Mouse (Mus musculus) lung, postnatal 0 days (tissue): ENCODE results near the gene Pin1rt1. TPM values are rescaled to one million over a fixed set of nuclear protein-coding genes. Genes with fewer than 3 reads are reported as not detected.
A peak's percentile ranks its signal among the peaks of the same experiment; 100 is the strongest.

Experiments
- ATAC-seq: fragments of 200-750 bp; cut with Nextera tagmentation; 2 replicates; pipeline ENCODE4 v1.8.0; 2017; ENCODE audit warnings: moderate library complexity
- DNase-seq: peaks from one replicate; pipeline ENCODE4 v3.0.0-alpha.2; 2016; ENCODE audit warnings: low spot score
- H3K27ac ChIP-seq: fragments of 300-500 bp; sonication (generic); 2 replicates; pipeline ENCODE4 v1.5.1; 2014; ENCODE audit warnings: antibody characterized with exemption, mild to moderate bottlenecking, low read length, mixed read lengths
- H3K27me3 ChIP-seq: fragments of 300-500 bp; sonication (generic); replicated peaks from 2 replicates; pipeline ENCODE4 v1.6.1; 2014; ENCODE audit warnings: low read length, mixed read lengths; ENCODE audit not compliant: insufficient read depth
- H3K36me3 ChIP-seq: fragments of 300-500 bp; sonication (generic); 2 replicates; pipeline ENCODE4 v1.6.1; 2014; ENCODE audit warnings: low read length, mixed read lengths; ENCODE audit not compliant: insufficient read depth
- H3K4me1 ChIP-seq: fragments of 300-500 bp; sonication (generic); 2 replicates; pipeline ENCODE4 v1.6.1; 2014; ENCODE audit warnings: antibody characterized with exemption, low read depth, low read length, mixed read lengths; ENCODE audit not compliant: insufficient read depth
- H3K4me2 ChIP-seq: fragments of 300-500 bp; sonication (generic); replicated peaks from 2 replicates; pipeline ENCODE4 v1.6.1; 2014; ENCODE audit warnings: low read depth, mild to moderate bottlenecking, low read length, moderate library complexity, mixed read lengths
- H3K4me3 ChIP-seq: fragments of 300-500 bp; sonication (generic); 2 replicates; pipeline ENCODE4 v1.5.1; 2014; ENCODE audit warnings: low read depth, low read length
- H3K9ac ChIP-seq: fragments of 300-500 bp; sonication (generic); replicated peaks from 2 replicates; pipeline ENCODE4 v1.6.1; 2014; ENCODE audit warnings: low read depth, mild to moderate bottlenecking
- H3K9me3 ChIP-seq: fragments of 300-500 bp; sonication (generic); 2 replicates; pipeline ENCODE4 v1.6.1; 2016; ENCODE audit warnings: low read length, mixed read lengths
- CTCF ChIP-seq: IDR thresholded peaks from 2 replicates; pipeline ENCODE4 v1.5.1; 2016; ENCODE audit warnings: antibody characterized with exemption, mild to moderate bottlenecking
- EP300 ChIP-seq: IDR thresholded peaks from 2 replicates; pipeline ENCODE4 v1.6.1; 2016; ENCODE audit warnings: antibody characterized with exemption, mild to moderate bottlenecking, control low read depth
- WGBS: fragments of 180-500 bp; shearing (Covaris S2); extraction: QIAGEN DNeasy Blood & Tissue Kit; methylation state at CpG from one replicate; pipeline ENCODE4 v1.1.7; 2014; 5-methylcytosine and 5-hydroxymethylcytosine counted together
- polyA plus RNA-seq: library from polyadenylated mRNA; unstranded; fragments of >200 nt; fragmentation: Nextera tagmentation; extraction: Ambion mirVana; gene quantifications from 2 replicates; pipeline ENCODE4 v1.2.1, GENCODE M21; 2015

Pin1rt1 gene
- polyA plus RNA-seq, 1 experiment from 2014 or later: not detected

DNA sequence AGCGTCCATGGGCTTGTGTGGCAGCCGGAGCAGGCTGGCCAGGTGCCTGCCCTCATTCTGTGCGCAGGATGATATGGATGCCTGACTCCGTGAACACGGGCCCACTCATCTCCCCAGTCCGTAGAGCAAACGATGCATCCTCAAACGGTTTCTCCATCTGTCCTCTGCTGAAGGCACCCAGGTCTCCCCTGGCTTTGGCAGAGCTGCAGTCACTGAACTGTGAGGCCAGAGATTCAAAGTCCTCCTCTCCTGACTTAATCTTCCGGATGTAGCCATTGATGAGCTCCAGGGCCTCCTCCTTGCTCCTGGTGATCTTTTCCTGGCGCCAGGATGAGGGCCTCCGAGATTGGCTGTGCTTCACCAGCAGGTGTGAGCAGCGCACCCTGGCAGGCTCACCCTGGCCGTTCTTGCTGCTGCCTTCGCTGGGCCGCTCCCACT lies 1.9 kb downstream of the Pin1rt1 start:
- ATAC-seq (no peak), DNase-seq (no peak)
- H3K27ac ChIP-seq: no peak overlapping the region
- H3K9ac ChIP-seq: no peak overlapping the region
- H3K4me3 ChIP-seq: no peak overlapping the region
- no peak overlapping the region for H3K4me2 ChIP-seq
- H3K4me1 ChIP-seq: no peaks in the 10 kb centered on the region
- no peaks in the 10 kb centered on the region for H3K27me3 ChIP-seq
- H3K36me3 ChIP-seq: no peaks in the 10 kb centered on the region
- no peaks in the 10 kb centered on the region for H3K9me3 ChIP-seq
- 40% methylated on average over 15 of the region's 15 CpGs for WGBS
- TF ChIP-seq CTCF (no peak), EP300 (no peak)

DNA sequence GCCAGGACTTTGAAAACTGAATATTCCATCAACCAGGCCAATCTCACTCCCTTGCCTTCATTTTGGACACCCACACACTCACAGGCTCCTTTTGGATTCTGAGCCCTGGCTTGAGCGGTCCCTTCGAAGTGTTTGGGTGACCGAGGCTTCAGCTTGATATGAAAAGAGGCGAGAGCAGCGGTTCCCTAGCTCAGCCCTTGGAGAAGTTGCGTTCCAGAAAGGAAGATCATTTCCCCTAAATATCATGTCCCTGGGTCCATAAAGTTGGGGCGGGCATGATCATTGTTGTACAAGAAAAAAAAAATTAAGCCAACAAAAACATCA lies 3.7 kb downstream of the Pin1rt1 start:
- Histone ChIP-seq H3K27me3 (no peaks in the 10 kb centered on the region), H3K9ac (peak overlapping the region; percentile 50), H3K27ac (no peak overlapping the region), H3K4me3 (peak overlapping the region; percentile 91), H3K4me2 (peak overlapping the region; percentile 81), H3K4me1 (no peaks in the 10 kb centered on the region), H3K36me3 (no peaks in the 10 kb centered on the region), H3K9me3 (no peaks in the 10 kb centered on the region)
- TF ChIP-seq EP300: no peak
- no peak for TF ChIP-seq CTCF
- under 1% methylated on average over 7 of the region's 7 CpGs for WGBS
- ATAC-seq: no peak; the same call in 1 of the 2 replicates
- no peak for DNase-seq

- peak within 1 kb of the TSS; percentile 91 for H3K4me3 ChIP-seq
- H3K4me2 ChIP-seq: peak within 1 kb of the TSS; percentile 81
- H3K4me1 ChIP-seq: no peaks in the 10 kb centered on the region
- peak within 1 kb of the TSS; percentile 50 for H3K9ac ChIP-seq
- H3K9me3 ChIP-seq: no peaks in the 10 kb centered on the region
- ATAC-seq: peak; percentile 93
- H3K27me3 ChIP-seq: no peaks in the 10 kb centered on the region
- H3K27ac ChIP-seq: no peak within 1 kb of the TSS
- under 1% methylated on average over 76 of the region's 99 CpGs for WGBS
- H3K36me3 ChIP-seq: no peaks in the 10 kb centered on the region
- TF ChIP-seq EP300: no peak
- no peak for TF ChIP-seq CTCF
- DNase-seq: peak; percentile 59
Measured at GRCm38 (mm10) chr2:104711585-104712485, 4.3 kb downstream of the Pin1rt1 start, which contains the start of gene Tcp11l1. Tcp11l1 (minus strand) TSS chr2:104712169.

DNA sequence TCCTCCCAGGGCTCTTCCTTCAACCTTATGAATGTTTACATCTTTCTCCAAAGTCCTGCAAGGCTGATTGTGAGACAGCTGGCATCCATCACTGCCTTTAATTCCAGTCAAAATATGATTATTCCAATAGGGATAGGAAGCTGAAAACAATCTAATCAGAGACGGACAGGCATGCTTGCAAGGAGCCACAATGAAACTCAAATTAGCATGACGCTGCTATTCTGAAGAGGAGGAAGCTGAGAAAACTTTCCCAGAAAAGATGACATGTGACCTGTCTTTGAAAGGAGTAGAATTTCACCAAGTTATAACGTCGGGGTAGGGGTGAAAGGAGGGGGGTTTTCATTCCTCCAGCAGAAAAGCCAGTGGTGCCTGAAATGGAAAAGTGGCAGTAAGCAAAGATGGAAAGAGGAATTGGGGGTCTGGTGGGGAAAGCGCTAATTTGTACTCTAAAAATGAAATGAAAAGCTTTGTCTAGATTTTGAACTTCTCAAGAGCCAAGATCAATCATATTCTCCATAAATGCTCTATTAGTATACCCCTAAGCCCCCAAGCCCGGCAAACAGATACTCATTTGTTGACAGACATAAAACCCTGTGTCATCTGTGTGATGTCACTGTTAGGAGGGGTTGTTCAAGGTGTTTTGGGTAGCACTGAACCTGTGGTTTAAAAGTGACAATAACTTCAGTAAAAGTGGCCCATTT lies 5.4 kb downstream of the Pin1rt1 start:
- H3K4me1 ChIP-seq: no peaks in the 10 kb centered on the region
- TF ChIP-seq CTCF (no peak), EP300 (no peak)
- 28% methylated on average over 6 of the region's 6 CpGs for WGBS
- H3K9ac ChIP-seq: no peak overlapping the region
- H3K4me3 ChIP-seq: no peak overlapping the region; the same call in 1 of the 2 replicates
- no peaks in the 10 kb centered on the region for H3K9me3 ChIP-seq
- H3K4me2 ChIP-seq: peak overlapping the region; percentile 81; the same call in 1 of the 2 replicates
- ATAC-seq (no peak), DNase-seq (peak; percentile 15)
- H3K27me3 ChIP-seq: no peaks in the 10 kb centered on the region
- no peaks in the 10 kb centered on the region for H3K36me3 ChIP-seq
- no peak overlapping the region for H3K27ac ChIP-seq

DNA sequence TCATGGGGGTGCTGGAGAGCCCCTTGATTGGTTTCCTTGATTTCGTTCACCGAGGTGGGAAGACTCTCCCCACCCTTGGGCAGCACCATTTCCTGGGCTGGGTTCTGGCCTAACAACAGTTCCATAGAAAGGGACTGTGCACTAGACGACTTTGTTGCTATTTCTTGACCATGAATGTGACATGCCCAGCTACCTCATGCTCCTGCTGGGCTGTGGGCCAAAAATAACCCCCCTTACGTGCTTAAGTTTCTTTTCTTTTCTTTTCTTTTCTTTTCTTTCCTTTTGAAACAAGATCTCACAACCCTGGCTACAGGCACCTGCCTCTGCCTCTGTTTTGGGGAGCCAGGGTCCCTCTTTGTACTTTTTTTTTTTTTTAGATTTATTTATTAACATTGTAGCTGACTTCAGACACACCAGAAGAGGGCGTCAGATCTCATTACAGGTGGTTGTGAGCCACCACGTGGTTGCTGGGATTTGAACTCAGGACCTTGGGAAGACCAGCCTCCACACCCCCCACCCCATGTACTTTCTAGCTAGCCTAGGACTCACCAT lies 6.3 kb downstream of the Pin1rt1 start:
- Histone ChIP-seq H3K9ac (no peak overlapping the region), H3K9me3 (no peaks in the 10 kb centered on the region), H3K4me3 (no peak overlapping the region), H3K27ac (no peak overlapping the region), H3K4me1 (no peaks in the 10 kb centered on the region), H3K27me3 (no peaks in the 10 kb centered on the region), H3K36me3 (no peaks in the 10 kb centered on the region), H3K4me2 (no peak overlapping the region)
- ATAC-seq (no peak), DNase-seq (no peak)
- 50% methylated on average over 6 of the region's 6 CpGs for WGBS
- TF ChIP-seq CTCF: no peak
- no peak for TF ChIP-seq EP300

DNA sequence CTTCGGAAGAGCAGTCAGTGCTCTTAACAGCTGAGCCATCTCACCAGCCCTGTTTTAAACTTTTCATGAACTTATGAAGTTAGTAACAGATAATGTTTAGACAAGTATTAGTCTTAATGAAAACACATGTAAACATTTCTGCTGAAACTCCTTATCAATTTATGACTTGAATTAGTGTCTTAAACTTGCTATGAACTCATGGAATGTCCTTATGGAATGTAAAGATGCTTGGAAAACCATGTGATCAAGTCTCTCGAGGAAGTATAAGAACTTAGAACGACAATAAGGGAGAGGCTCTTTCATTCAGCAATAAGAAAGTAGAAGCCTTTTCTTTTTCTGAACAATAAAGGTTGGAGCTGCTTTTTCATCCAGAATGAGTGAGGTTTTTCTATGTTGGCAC lies 11.8 kb downstream of the Pin1rt1 start:
- Histone ChIP-seq H3K4me3 (no peak overlapping the region), H3K27me3 (no peaks in the 10 kb centered on the region), H3K9ac (no peak overlapping the region), H3K4me1 (no peaks in the 10 kb centered on the region), H3K27ac (no peak overlapping the region), H3K9me3 (no peaks in the 10 kb centered on the region), H3K4me2 (no peak overlapping the region), H3K36me3 (no peaks in the 10 kb centered on the region)
- no peak for DNase-seq
- TF ChIP-seq EP300 (no peak), CTCF (no peak)
- no peak for ATAC-seq
- 46% methylated on average over 3 of the region's 3 CpGs for whole genome bisulfite sequencing
